Mouse (Mus musculus) neural tube, embryonic 12.5 days (tissue): ENCODE data around the gene Lmbr1l. TPM values are rescaled to one million over a fixed set of nuclear protein-coding genes. Genes with fewer than 3 reads are reported as not detected.
A peak's percentile ranks its signal among the peaks of the same experiment; 100 is the strongest.

Source experiments
- ATAC-seq: fragments of 200-750 bp; cut with Nextera tagmentation; 2 replicates; pipeline ENCODE4 v1.8.0; 2017; ENCODE audit warnings: low read depth, mild to moderate bottlenecking, moderate TSS enrichment, moderate library complexity; ENCODE audit not compliant: low FRiP score
- H3K27ac ChIP-seq: fragments of 300-500 bp; sonication (generic); 2 replicates; pipeline ENCODE4 v1.5.1; 2016
- H3K27me3 ChIP-seq: fragments of 300-500 bp; sonication (generic); replicated peaks from 2 replicates; pipeline ENCODE4 v1.6.1; 2016; ENCODE audit warnings: mild to moderate bottlenecking
- H3K36me3 ChIP-seq: fragments of 300-500 bp; sonication (generic); 2 replicates; pipeline ENCODE4 v1.6.1; 2016; ENCODE audit warnings: mild to moderate bottlenecking
- H3K4me1 ChIP-seq: fragments of 300-500 bp; sonication (generic); 2 replicates; pipeline ENCODE4 v1.6.1; 2016
- H3K4me2 ChIP-seq: fragments of 300-500 bp; sonication (generic); replicated peaks from 2 replicates; pipeline ENCODE4 v1.6.1; 2016; ENCODE audit warnings: mild to moderate bottlenecking
- H3K4me3 ChIP-seq: fragments of 300-500 bp; sonication (generic); 2 replicates; pipeline ENCODE4 v1.5.1; 2016
- H3K9ac ChIP-seq: fragments of 300-500 bp; sonication (generic); 2 replicates; pipeline ENCODE4 v1.6.1; 2016; ENCODE audit warnings: mild to moderate bottlenecking
- H3K9me3 ChIP-seq: fragments of 300-500 bp; sonication (generic); 2 replicates; pipeline ENCODE4 v1.6.1; 2016; ENCODE audit warnings: mild to moderate bottlenecking
- WGBS: fragments of 180-500 bp; shearing (Covaris S2); methylation state at CpG from one replicate; pipeline ENCODE4 v1.1.7; 2016; 5-methylcytosine and 5-hydroxymethylcytosine counted together
- polyA plus RNA-seq: library from polyadenylated mRNA; unstranded; fragments of >200 nt; fragmentation: Nextera tagmentation; extraction: Ambion mirVana; gene quantifications from 2 replicates; pipeline ENCODE4 v1.2.1, GENCODE M21; 2016

Gene Lmbr1l
- polyA plus RNA-seq, 1 experiment from 2014 or later, result 40.0 TPM

DNA sequence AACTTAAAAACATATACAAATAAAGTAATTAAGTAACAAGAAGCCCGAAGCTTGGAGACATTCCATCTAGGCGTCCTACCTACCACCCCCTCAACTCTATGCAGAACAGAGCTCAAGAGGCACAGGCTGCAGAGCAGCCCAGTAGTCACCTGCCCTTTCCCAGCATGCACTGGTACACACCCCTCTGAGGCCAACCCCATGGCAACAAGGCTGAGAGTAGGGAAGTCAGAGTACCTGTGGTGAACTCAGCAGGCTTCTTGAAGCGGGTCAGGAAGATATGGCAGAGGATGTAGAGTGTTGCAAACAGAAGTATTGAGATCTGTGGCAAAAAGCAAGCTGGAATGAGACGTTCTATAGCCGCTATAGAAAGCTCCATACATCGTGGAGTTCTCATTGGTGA, 3.1 kb downstream of the Lmbr1l start:
- peaks cover 51% of the 10 kb centered on the region for H3K36me3 ChIP-seq
- H3K27ac ChIP-seq, result no peak overlapping the region
- H3K4me2 ChIP-seq, result 0 out of 2 replicates have a peak overlapping the region, but pooled peaks have one; percentile 3
- H3K9ac ChIP-seq, result no peak overlapping the region
- no peaks in the 10 kb centered on the region for H3K9me3 ChIP-seq
- no peak overlapping the region for H3K4me3 ChIP-seq
- no peak for ATAC-seq
- H3K27me3 ChIP-seq, result no peaks in the 10 kb centered on the region
- WGBS, result 90% methylated on average over 6 of the region's 6 CpGs
- peaks cover 26% of the 10 kb centered on the region for H3K4me1 ChIP-seq

DNA sequence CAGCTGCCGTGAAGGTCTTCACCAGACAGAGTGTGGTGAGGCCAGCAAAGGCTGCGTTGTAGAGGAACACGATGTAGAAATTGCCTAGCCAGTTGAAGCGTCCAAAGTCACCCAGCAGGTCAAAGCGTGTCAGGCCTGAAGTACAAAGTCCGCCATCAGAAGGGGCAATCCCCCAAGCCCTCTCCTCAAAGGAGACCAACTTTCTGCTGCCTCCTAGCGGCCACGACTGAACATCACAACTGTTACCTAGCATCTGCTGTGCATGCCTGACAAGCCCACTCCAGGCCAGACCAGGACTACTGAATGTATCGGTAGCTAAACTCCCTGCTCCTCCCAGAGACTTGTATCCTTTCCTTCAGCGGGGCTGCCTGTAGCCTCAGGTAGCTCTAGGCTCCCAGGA, 13.3 kb downstream of the Lmbr1l start:
- peaks cover 64% of the 10 kb centered on the region for H3K36me3 ChIP-seq
- WGBS, result 25% methylated on average over 10 of the region's 10 CpGs
- no peak for ATAC-seq

DNA sequence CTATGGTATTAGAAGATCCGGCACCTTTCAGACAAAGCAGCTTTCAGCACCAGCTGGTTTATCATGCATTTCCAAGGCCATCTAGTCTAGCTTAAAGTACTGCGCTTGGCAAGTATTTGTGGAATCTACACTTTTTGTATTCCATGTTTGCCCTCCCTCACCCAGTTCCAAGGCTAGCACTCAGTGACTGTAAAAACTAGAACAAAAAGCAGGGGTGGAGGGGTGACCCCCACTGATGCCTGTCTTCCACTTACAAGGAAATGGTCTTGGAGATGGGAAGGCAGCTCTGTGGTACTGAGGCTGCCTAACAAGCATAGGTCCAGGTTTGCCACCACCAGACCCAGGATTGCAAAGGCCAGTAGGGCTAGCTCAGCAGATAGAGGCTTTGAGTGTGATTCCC, 15.4 kb downstream of the Lmbr1l start:
- 88% methylated on average over 2 of the region's 2 CpGs for WGBS
- no peak overlapping the region for H3K27ac ChIP-seq
- ATAC-seq, result no peak
- peaks cover 8% of the 10 kb centered on the region for H3K4me1 ChIP-seq
- H3K36me3 ChIP-seq, result peaks cover 43% of the 10 kb centered on the region
- H3K9ac ChIP-seq, result no peak overlapping the region
- no peaks in the 10 kb centered on the region for H3K9me3 ChIP-seq
- no peak overlapping the region for H3K4me3 ChIP-seq
- peaks cover 31% of the 10 kb centered on the region for H3K27me3 ChIP-seq
- no peak overlapping the region for H3K4me2 ChIP-seq

More for the DNA sequence above, 13.3 kb downstream of the Lmbr1l start:
- H3K9ac ChIP-seq, result no peak overlapping the region
- no peak overlapping the region for H3K27ac ChIP-seq
- no peaks in the 10 kb centered on the region for H3K9me3 ChIP-seq
- no peak overlapping the region for H3K4me2 ChIP-seq
- no peaks in the 10 kb centered on the region for H3K4me1 ChIP-seq
- H3K27me3 ChIP-seq, result peaks cover 10% of the 10 kb centered on the region
- no peak overlapping the region for H3K4me3 ChIP-seq

DNA sequence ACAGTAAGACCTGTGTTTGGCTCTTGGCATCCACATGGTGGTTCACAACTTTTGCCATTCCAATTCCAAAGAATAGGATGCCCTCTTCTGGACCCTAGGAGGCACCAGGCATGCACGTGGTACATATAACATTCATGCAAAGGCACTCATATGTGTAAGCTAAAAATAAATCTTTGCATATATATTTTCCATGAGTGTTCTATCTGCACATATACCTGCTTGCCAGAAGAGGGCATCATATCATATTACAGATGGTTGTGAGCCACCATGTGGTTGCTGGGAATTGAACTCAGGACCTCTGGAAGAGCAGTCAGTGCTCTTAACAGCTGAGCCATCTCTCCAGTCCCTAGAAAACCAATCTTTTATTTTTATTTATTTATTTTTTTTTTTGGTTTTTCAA, 16.5 kb downstream of the Lmbr1l start:
- 65% methylated on average over 1 of the region's 1 CpGs for WGBS
- no peak for ATAC-seq

DNA sequence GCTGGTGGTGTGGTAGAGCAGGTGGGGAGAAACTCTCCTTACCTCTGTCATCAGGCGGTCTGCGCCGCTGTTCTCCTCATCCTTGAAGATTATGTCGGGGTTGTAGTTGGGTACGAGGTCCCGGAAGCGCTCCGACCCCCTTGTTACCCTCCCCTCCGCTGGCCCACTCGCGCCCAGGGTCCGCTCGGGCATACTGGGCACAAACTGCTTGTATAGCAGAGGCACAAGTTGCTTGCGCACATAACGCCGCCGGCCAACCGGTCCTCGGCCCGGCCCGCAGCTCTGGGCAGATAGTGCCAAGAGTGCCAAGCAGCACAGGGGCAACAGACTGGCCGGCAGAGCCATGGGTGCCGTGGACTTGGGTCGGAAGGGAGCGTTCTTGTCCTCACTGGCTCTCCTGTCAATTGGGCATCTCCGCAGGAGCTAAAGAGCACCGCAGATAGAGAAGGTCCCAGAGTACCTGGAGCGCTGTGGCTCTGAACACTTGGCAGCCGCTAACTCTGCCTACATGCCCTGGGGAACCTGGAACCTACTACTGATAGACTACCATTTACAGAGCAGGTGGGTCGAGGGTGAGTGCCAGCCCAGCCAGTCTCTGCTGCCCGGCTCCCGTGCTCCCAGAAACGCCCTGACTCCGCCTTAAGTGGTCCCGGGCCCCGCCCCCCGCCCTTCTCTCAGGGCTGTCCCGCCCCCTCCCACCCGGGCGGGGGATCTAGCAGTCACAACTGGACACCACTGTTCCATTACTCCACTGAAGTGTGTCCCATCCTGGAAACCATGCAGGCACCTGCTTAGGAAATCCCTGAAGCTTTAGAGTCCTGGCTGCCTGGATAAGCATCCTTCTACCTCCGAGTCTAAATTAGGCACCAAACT, 19.9 kb downstream of the Lmbr1l start, which contains the start of gene Dhh:
TSS of gene Dhh (minus strand) at position 613 of the 873 bp plus-strand sequence.
- no peaks in the 10 kb centered on the region for H3K9me3 ChIP-seq
- H3K9ac ChIP-seq, result no peak within 1 kb of the TSS
- peaks cover 76% of the 10 kb centered on the region for H3K27me3 ChIP-seq
- peaks cover 7% of the 10 kb centered on the region for H3K36me3 ChIP-seq
- peak within 1 kb of the TSS; percentile 43 for H3K4me2 ChIP-seq
- no peak within 1 kb of the TSS for H3K4me3 ChIP-seq
- ATAC-seq, result no peak
- WGBS, result 1% methylated on average over 41 of the region's 41 CpGs
- H3K4me1 ChIP-seq, result peaks cover 33% of the 10 kb centered on the region
- H3K27ac ChIP-seq, result no peak within 1 kb of the TSS

More for the DNA sequence above, 16.5 kb downstream of the Lmbr1l start:
- no peak overlapping the region for H3K4me2 ChIP-seq
- H3K27me3 ChIP-seq, result peaks cover 42% of the 10 kb centered on the region
- H3K9me3 ChIP-seq, result no peaks in the 10 kb centered on the region
- no peak overlapping the region for H3K4me3 ChIP-seq
- H3K36me3 ChIP-seq, result peaks cover 33% of the 10 kb centered on the region
- H3K27ac ChIP-seq, result no peak overlapping the region
- H3K9ac ChIP-seq, result no peak overlapping the region
- H3K4me1 ChIP-seq, result peaks cover 8% of the 10 kb centered on the region

DNA sequence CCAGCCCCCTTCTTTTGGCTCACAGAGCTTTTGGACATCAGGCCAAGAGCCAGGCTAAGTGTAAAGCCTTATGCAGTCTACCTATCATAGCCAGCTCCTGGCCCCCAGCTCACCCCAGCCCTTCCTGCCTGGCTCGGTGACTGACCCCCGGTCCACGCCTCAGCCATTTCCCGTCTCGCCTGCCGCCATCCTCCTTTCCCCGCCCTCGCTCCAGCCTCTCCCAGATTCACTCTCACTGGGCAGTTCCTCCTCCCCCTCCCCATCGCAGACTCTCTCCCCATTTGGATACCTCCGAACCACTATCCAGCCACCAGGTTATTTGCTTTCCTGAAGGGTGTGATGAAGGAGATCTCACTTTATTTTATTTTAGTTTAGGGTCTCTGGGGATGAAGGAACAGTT, 20.5 kb downstream of the Lmbr1l start:
- peak overlapping the region; percentile 43 for H3K4me2 ChIP-seq
- H3K9ac ChIP-seq, result no peak overlapping the region
- H3K27me3 ChIP-seq, result peaks cover 82% of the 10 kb centered on the region
- no peak overlapping the region for H3K4me3 ChIP-seq
- 1% methylated on average over 10 of the region's 10 CpGs for WGBS
- H3K4me1 ChIP-seq, result peaks cover 33% of the 10 kb centered on the region
- ATAC-seq, result no peak
- H3K9me3 ChIP-seq, result no peaks in the 10 kb centered on the region
- H3K36me3 ChIP-seq, result 0 out of 2 replicates have a peak, but pooled peaks cover under 1% of the 10 kb centered on the region
- no peak overlapping the region for H3K27ac ChIP-seq

DNA sequence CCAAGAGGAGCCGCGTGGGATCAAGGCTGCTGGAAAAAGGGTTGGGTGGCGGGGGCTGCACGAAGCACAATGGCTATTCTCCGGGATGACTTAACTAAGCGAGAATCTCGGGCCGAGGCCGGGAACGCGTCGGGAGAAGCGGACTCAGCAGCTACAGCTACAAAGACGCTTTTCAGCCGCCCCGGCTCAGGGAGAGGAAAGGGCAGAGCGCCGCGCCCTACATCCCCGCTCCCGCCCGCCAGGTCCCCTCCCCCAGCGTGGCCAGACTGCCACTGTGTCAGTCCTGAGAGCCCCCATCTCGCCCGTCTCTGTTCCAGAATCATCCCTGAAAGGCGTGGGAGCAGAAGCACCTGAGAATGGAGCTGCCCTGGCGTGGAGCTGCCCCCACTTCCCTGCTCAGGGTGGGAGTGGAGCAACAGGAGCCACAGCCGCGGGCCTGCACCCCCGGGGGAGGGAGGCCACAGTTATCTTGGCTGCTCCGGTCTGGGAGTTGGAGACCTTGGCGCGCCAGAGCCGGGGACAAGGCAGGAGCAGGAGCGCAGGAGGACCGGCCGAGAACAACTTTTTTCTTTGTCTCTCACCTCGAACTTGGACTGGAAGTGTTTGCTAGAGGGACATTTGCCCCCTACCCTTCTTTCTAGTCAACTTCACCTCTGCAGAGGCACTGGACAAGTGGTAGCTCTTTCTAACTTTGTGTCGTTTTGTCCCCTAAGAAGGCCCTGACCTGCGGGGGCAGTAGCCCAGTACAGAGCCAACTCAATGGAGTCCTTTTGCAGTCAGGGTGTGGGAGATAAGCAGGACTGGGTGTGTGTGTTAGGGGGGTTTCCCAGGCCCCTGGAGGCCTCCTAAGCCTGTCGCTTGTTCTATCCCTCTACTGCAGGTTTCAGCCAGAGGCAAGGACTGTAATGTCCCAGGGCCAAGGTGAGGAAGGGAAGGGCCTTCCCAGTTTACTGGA, 22.1 kb downstream of the Lmbr1l start:
- H3K4me3 ChIP-seq, result peak overlapping the region; percentile 23
- H3K9me3 ChIP-seq, result no peaks in the 10 kb centered on the region
- peaks cover 33% of the 10 kb centered on the region for H3K4me1 ChIP-seq
- H3K4me2 ChIP-seq, result peak overlapping the region; percentile 92
- peaks cover 93% of the 10 kb centered on the region for H3K27me3 ChIP-seq
- ATAC-seq, result no peak
- H3K36me3 ChIP-seq, result no peaks in the 10 kb centered on the region
- no peak overlapping the region for H3K27ac ChIP-seq
- 1% methylated on average over 41 of the region's 41 CpGs for WGBS
- H3K9ac ChIP-seq, result peak overlapping the region; percentile 35

DNA sequence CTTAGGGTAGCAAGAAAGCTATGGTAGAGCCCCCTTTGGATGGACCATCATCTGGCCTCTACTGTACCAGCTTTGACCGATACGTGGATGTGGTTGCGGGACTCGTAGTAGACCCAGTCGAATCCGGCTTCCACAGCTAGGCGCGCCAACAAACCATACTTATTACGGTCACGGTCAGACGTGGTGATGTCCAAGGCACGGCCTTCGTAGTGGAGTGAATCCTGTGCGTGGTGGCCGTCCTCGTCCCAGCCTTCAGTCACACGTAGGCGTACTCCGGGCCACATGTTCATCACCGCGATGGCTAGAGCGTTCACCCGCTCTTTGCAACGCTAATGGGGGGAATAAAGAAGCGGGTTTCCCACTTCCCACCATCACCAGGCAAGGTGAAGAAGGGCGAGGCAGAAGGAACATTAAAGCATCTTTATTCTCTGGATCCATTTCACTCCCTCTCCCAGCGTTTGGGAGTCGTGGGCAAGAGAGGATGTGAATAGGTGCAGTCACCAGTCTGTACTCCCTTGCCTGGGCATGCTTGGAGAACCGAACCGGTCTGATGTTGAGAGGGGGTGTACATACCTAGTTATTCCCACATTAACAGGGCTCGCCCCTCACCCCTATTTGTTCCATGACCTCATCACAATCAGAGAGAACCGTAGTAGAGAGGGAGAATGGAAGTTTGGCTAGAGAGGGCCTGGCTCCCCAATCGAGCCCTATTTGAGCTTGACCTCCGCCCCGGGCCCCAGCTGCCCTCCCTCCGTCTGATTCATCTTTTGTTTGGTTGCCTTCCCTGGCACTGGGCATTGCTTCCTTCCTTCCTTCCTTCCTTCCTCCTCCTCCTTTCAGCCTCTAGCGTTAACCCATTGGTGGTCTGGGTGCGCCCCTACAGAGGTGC, 23.0 kb downstream of the Lmbr1l start:
- no peaks in the 10 kb centered on the region for H3K9me3 ChIP-seq
- 0 out of 2 replicates have a peak overlapping the region, but pooled peaks have one; percentile 35 for H3K9ac ChIP-seq
- peaks cover 33% of the 10 kb centered on the region for H3K4me1 ChIP-seq
- H3K36me3 ChIP-seq, result no peaks in the 10 kb centered on the region
- no peak overlapping the region for H3K27ac ChIP-seq
- ATAC-seq, result no peak
- 1% methylated on average over 38 of the region's 38 CpGs for WGBS
- peaks cover 85% of the 10 kb centered on the region for H3K27me3 ChIP-seq
- H3K4me3 ChIP-seq, result peak overlapping the region; percentile 41
- peak overlapping the region; percentile 92 for H3K4me2 ChIP-seq

DNA sequence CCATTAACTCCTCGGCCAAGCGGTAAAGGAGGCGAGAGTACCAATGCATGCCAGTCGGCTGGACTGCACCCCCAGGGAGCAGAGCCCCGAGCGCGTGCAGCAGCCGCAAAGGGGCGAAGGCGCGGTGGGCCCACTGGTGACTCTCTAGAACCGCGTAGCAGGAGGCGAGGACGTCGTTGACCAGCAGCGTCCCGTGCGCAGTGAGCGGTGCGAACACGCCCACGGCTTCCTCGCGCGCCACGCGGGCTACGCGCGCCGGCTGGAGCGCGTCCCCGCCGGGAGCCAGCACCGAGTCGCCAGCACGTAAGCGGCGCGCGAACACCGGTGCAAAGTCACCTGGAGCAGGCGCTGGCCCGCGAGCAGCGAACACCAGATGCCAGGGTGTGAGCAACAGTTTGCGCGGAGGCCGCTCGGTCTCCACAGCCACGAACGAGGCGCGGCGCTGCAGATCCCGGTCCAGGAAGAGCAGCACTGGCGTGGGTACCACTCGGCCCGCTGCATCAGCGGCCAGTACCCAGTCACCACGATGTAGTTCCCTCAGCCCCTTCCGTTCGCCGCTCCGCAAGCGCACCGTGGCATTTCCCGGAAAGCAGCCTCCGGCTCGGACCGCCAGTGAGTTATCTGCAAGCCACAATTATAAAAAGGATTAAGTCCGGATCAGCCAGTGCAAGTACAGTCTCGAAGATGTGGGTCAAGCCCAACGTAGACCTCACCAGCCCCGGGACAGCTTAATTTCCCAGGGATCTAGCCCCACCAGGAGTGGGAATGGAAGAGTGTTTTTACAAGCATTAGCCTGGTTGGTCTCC, 23.9 kb downstream of the Lmbr1l start, which contains the start of gene Rhebl1:
TSS of gene Rhebl1 (minus strand) at position 601 of the 806 bp plus-strand sequence.
- peak within 1 kb of the TSS; percentile 92 for H3K4me2 ChIP-seq
- no peaks in the 10 kb centered on the region for H3K36me3 ChIP-seq
- no peak within 1 kb of the TSS for H3K27ac ChIP-seq
- under 1% methylated on average over 77 of the region's 77 CpGs for WGBS
- peak within 1 kb of the TSS; percentile 41 for H3K4me3 ChIP-seq
- no peaks in the 10 kb centered on the region for H3K9me3 ChIP-seq
- H3K9ac ChIP-seq, result peak within 1 kb of the TSS; percentile 51
- no peak for ATAC-seq
- H3K27me3 ChIP-seq, result peaks cover 78% of the 10 kb centered on the region
- peaks cover 33% of the 10 kb centered on the region for H3K4me1 ChIP-seq

DNA sequence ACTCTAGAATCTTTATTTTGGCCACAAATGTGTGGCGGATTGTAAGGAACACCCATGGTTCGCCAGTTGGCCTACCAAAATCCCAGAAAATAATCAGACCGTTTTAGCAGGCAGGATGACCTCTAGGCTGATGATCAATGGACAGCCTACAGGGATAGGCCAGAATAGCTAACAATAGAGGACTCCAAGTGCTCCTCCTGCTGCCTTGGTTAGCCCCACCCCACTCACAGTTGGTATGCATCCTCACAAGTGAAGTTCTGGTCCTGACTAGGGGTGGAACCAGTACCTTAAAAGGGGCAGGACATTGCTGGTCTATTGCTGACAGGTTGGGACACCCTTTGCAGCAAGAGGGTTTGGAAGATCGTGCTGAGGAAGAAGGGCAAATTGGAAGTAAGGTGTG, 25.0 kb downstream of the Lmbr1l start:
- H3K36me3 ChIP-seq, result no peaks in the 10 kb centered on the region
- H3K9me3 ChIP-seq, result no peaks in the 10 kb centered on the region
- no peak overlapping the region for H3K4me3 ChIP-seq
- H3K27me3 ChIP-seq, result peaks cover 67% of the 10 kb centered on the region
- no peak overlapping the region for H3K9ac ChIP-seq
- H3K4me2 ChIP-seq, result no peak overlapping the region; the same call in 1 of the 2 replicates
- WGBS, result 41% methylated on average over 4 of the region's 4 CpGs
- H3K4me1 ChIP-seq, result peaks cover 28% of the 10 kb centered on the region
- no peak overlapping the region for H3K27ac ChIP-seq
- ATAC-seq, result no peak
